Mouse (Mus musculus) small intestine, adult 2 months (tissue): ENCODE data around the gene Trim45. TPM values are rescaled to one million over a fixed set of nuclear protein-coding genes. Genes with fewer than 3 reads are reported as not detected.

Source experiments
- H3K27ac ChIP-seq: fragments of 200-500 bp; 2 replicates; pipeline ENCODE4 v1.5.1; 2012; ENCODE audit warnings: low read depth, low read length, control low read depth, inconsistent platforms; ENCODE audit not compliant: insufficient read depth
- H3K27me3 ChIP-seq: fragments of 200-500 bp; 2 replicates; pipeline ENCODE4 v1.6.1; 2012; ENCODE audit warnings: mild to moderate bottlenecking, moderate library complexity, low read length, inconsistent platforms; ENCODE audit not compliant: control insufficient read depth, insufficient read depth
- H3K36me3 ChIP-seq: fragments of 200-500 bp; 2 replicates; pipeline ENCODE4 v1.6.1; 2012; ENCODE audit warnings: mild to moderate bottlenecking, low read length, control low read depth, inconsistent platforms; ENCODE audit not compliant: control insufficient read depth, insufficient read depth
- H3K4me1 ChIP-seq: fragments of 200-500 bp; 2 replicates; pipeline ENCODE4 v1.6.1; 2012; ENCODE audit warnings: low read length, inconsistent platforms, mixed read lengths; ENCODE audit not compliant: control insufficient read depth, insufficient read depth, insufficient read length
- H3K4me3 ChIP-seq: fragments of 200-500 bp; 2 replicates; pipeline ENCODE4 v1.5.1; 2012; ENCODE audit warnings: low read depth, mild to moderate bottlenecking, control low read depth, inconsistent platforms, low read length, moderate library complexity
- CTCF ChIP-seq: fragments of 200-500 bp; IDR thresholded peaks from 2 replicates; pipeline ENCODE4 v1.5.1; 2012; ENCODE audit warnings: low read depth, mild to moderate bottlenecking, control low read depth, inconsistent platforms, low read length, moderate library complexity, mixed read lengths; ENCODE audit not compliant: insufficient replicate concordance, insufficient read length; ENCODE audit errors: extremely low read depth
- POLR2A ChIP-seq: fragments of 200-500 bp; IDR thresholded peaks from 2 replicates; pipeline ENCODE4 v1.6.1; 2012; ENCODE audit warnings: low read depth, mild to moderate bottlenecking, control low read depth, inconsistent platforms, low read length, moderate library complexity
- WGBS: fragments of 180-500 bp; shearing (Covaris S2); methylation state at CpG from one replicate; pipeline ENCODE4 v1.1.7; 2018; 5-methylcytosine and 5-hydroxymethylcytosine counted together
- polyA plus RNA-seq: library from polyadenylated mRNA; depleted of rRNA; stranded (reverse); fragments of >200 nt; gene quantifications from 2 replicates; pipeline ENCODE4 v1.2.3, GENCODE M21; 2012

Trim45 gene
- polyA plus RNA-seq, 1 experiment: 0.82 TPM

DNA sequence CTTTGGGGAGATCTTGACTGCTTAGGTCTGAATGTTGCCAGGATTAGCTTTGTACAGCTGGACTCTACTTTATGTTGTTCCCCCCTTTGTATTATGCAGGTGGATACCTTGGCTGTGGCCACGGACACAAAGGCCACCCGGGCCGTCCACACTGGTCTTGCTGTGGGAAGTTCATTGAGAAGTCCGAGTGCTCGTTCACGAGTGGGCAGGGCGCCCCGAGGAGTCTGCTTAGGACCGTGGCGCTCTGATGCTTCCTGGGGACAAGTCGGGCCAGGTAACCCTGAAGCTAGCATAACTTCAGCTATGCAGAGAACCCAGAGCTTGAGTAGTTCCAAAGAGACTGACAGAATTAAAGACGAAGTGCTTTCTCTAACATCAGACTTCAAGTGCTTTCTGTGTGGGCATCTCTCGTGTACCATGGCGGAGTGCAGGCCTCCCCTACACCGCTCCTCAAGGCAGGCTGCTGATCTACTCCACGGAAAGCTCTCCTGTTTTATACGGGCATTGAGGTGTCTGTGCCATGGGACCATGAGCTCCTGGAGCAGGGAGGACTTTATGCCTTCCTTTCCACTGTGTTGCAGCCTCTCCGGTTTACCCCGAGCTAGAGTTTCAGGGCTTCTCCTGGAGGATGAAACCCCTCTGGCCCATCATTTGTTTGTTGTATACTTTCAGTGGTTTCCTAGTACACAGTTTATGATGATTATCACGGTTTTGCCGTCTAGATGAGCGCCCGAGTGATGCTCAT lies 9.5 kb downstream of the Trim45 start:
- Histone ChIP-seq H3K36me3 (0 out of 2 replicates have a peak, but pooled peaks cover 1% of the 10 kb centered on the region), H3K4me1 (no peaks in the 10 kb centered on the region; the same call in 1 of the 2 replicates), H3K27me3 (no peaks in the 10 kb centered on the region), H3K4me3 (no peak overlapping the region), H3K27ac (no peak overlapping the region)
- TF ChIP-seq POLR2A: no peak
- TF ChIP-seq CTCF: no peak
- 93% methylated on average over 23 of the region's 23 CpGs for WGBS

DNA sequence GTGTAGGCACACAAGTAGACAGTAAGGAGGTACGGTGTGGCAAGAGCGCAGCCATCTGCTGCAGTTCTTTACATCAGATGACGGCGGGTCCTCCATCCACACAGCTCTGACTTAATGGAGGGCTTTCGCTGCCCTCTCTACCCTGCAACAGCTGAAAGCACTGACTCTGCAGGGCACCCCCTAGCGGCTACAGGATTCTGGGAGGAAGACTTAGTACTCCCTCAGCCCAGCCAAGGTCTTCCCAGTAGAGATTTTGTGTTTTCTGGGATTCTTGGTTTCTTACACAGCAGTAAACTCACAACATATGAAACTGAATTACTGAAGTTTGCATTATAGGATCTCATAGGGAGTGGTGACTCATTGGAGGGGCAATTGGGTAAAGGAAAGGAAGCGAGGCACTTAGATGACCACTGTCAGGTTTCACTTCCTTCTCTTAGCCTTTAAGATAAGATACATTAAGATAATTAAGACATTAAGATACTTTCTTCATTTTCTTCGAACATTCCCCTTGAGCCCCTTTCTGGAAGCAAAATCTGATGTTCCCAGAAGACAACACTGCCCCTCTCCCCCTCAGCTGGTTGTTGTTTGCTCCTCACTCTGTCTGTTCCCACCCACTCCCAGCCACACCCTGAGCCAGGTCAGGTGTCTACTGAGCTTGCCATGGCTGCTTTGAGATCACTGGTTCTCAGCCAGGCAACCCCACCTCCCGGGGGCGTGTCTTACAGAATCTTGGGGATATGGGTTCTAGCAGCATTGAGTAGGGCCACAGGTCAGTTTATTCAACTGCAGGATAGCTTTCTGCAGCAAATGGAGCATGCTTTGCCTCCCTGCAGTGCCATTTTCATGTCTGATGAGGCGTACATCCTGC lies 10.3 kb downstream of the Trim45 start:
- Histone ChIP-seq H3K27ac (no peak overlapping the region), H3K4me3 (no peak overlapping the region), H3K27me3 (no peaks in the 10 kb centered on the region), H3K36me3 (0 out of 2 replicates have a peak, but pooled peaks cover 1% of the 10 kb centered on the region), H3K4me1 (no peaks in the 10 kb centered on the region; the same call in 1 of the 2 replicates)
- no peak for TF ChIP-seq CTCF
- no peak for TF ChIP-seq POLR2A
- 72% methylated on average over 11 of the region's 11 CpGs for WGBS

DNA sequence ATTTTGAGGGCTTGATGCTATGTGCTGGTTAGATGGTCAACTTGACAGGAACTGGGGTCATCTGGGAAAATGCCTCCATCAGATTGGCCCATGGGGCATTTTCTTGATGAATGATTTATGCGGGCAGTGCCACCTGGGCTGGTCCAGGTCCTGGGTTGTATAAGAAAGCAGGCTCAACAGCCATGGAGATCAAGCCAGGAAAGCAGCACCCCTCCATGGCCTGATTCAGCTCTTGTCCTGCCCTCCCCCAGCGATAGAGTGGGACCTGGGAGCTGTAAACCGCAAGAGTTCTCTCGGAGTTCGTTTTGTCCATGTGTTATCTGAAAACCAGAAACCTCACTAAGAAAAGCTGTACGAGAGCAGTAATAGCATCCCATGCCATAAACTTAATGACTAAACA lies 13.5 kb downstream of the Trim45 start:
- no peaks in the 10 kb centered on the region for H3K27me3 ChIP-seq
- H3K36me3 ChIP-seq: peaks cover 6% of the 10 kb centered on the region
- H3K4me3 ChIP-seq: no peak overlapping the region
- TF ChIP-seq POLR2A (no peak), CTCF (no peak)
- WGBS: 83% methylated on average over 6 of the region's 6 CpGs
- no peaks in the 10 kb centered on the region; the same call in 1 of the 2 replicates for H3K4me1 ChIP-seq
- no peak overlapping the region for H3K27ac ChIP-seq

DNA sequence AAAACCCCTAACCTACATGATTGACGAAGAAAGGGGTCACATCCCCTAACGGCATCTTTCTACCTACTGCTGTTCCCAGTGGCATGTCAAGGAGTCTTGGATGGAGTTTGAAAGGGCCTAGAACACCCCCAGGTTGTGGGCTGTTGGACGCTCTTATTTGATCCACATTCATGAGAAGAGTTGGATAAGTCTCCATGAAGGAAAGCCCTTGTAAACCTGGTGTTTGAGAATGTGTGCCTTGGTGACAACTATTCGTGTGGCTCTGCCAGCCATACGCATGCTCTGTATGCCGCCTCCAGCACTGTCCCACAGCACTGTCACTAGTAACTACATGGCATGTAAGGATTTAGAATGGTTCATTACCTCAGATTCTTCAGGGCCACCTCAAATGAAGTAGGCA lies 14.2 kb downstream of the Trim45 start:
- H3K27me3 ChIP-seq: no peaks in the 10 kb centered on the region
- no peaks in the 10 kb centered on the region; the same call in 1 of the 2 replicates for H3K4me1 ChIP-seq
- no peak overlapping the region for H3K4me3 ChIP-seq
- peaks cover 9% of the 10 kb centered on the region for H3K36me3 ChIP-seq
- no peak overlapping the region for H3K27ac ChIP-seq
- WGBS: 94% methylated on average over 6 of the region's 6 CpGs
- TF ChIP-seq CTCF: no peak
- TF ChIP-seq POLR2A: no peak

- WGBS: 96% methylated on average over 4 of the region's 4 CpGs
- no peak overlapping the region for H3K27ac ChIP-seq
- peaks cover 13% of the 10 kb centered on the region for H3K36me3 ChIP-seq
- TF ChIP-seq POLR2A: no peak
- no peak for TF ChIP-seq CTCF
- no peaks in the 10 kb centered on the region for H3K4me1 ChIP-seq
- H3K27me3 ChIP-seq: no peaks in the 10 kb centered on the region
- no peak overlapping the region for H3K4me3 ChIP-seq
Measured at GRCm38 (mm10) chr3:100938211-100938610, 16.2 kb downstream of the Trim45 start.

GRCm38 (mm10) chr3:100940496-100941037 lies 18.6 kb downstream of the Trim45 start:
- Histone ChIP-seq H3K4me1 (no peaks in the 10 kb centered on the region), H3K36me3 (peaks cover 21% of the 10 kb centered on the region), H3K27ac (no peak overlapping the region), H3K27me3 (no peaks in the 10 kb centered on the region), H3K4me3 (no peak overlapping the region)
- WGBS: 88% methylated on average over 4 of the region's 4 CpGs
- TF ChIP-seq CTCF (no peak), POLR2A (no peak)
